Mouse (Mus musculus) thymus, postnatal 25 days (tissue): ENCODE measurements around the gene Mef2d.
A peak's percentile ranks its signal among the peaks of the same experiment; 100 is the strongest.

Experiments used
- DNase-seq: peaks from one replicate; pipeline ENCODE4 v3.0.0; 2022

The Mef2d gene

GRCm38 (mm10) chr3:88141787-88142523 is at the start of gene Mef2d:
Gene Mef2d, plus strand, starts transcription at chr3:88142372.
- DNase-seq, result peak; percentile 96

DNA sequence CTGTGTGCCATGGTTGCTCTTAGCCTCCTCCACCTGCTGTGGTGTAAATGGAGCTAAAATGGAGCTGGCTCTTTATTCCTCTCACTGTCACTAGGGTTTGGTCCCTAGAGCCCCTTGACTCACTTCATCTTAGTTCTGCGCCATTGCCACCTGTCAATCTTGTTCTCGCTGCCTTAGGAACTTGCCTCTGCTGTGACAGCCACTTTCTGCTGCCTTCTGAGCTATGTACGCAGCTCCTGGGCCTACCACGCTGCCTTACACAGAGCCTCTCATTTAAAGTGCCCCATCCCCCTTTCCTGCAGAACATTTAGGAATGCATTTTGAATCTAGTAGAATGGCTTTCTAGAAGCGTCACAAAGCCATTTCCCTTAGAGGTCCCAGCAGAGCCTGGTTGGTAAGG is 48.0 kb upstream of the Mef2d start:
- DNase-seq, result no peak

- no peak for DNase-seq
These were observed 44.5 kb upstream of the Mef2d start for GRCm38 (mm10) chr3:88097666-88098065.

- no peak for DNase-seq
These were observed 41.9 kb upstream of the Mef2d start for GRCm38 (mm10) chr3:88100251-88100650.

DNA sequence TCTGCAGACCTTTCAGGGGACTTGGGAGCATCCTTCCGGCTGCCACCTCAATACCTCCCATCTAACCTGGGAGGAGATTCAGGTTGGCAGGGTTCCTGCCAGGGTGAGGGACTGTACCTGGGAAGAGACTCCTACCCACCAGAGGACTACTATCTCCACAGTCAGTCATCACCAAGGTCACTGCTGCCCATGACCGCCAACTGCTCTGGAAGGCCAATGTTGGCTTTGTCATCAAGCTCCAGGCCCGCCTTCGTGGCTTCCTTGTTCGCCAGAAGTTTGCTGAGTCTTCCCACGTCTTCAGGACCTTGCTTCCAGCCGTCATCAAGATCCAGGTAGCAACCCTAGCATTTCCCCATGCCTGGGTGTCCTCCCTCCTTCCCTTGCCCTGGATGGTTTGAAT is 40.4 kb upstream of the Mef2d start:
- DNase-seq, result no peak

- no peak for DNase-seq
These were observed 40.0 kb upstream of the Mef2d start for GRCm38 (mm10) chr3:88102196-88102595.

- DNase-seq, result no peak
These were observed 39.6 kb upstream of the Mef2d start for GRCm38 (mm10) chr3:88102611-88103010.

GRCm38 (mm10) chr3:88106126-88106525 is 36.0 kb upstream of the Mef2d start:
- DNase-seq, result no peak

DNA sequence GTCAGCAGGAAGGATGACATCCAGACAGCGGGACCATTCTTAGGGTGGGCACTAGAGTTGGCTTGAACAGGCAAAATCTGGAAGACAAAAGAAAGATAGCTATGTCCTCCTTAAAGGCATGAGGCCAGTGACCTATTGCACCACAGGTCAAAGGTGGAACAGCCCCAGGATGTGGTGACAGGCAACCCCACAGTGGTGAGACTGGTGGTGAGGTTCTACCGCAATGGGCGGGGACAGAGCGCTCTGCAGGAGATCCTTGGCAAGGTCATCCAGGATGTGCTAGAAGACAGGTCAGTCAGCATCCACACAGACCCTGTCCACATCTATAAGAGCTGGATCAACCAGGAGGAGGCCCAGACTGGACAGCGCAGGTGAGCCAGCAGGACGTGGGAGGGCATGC is 33.0 kb upstream of the Mef2d start:
- no peak for DNase-seq

- DNase-seq, result no peak
These were observed 27.8 kb upstream of the Mef2d start for GRCm38 (mm10) chr3:88114396-88114795.

- no peak for DNase-seq
These were observed 22.0 kb upstream of the Mef2d start for GRCm38 (mm10) chr3:88120117-88120651.

GRCm38 (mm10) chr3:88121164-88122131 is 20.7 kb upstream of the Mef2d start:
- DNase-seq, result no peak

DNA sequence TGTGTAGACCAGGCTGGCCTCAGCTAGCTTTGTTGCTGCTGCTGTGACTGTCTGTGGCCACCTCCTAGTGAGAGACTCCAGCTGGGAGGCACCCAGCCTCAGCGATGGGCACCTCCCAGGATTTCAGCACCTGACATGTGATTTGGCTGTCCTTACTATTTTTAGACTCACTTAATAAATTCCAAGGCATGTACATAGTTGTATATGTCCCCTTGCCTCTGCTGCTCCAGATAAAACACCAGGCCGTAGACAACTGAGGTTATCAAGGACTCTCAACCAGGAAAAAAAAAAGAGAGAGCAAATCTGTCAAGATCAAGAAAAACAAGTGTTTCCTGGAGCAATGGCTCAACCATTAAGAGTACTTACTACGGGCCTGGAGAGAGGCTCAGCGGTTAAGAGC is 17.0 kb upstream of the Mef2d start:
- no peak for DNase-seq

DNA sequence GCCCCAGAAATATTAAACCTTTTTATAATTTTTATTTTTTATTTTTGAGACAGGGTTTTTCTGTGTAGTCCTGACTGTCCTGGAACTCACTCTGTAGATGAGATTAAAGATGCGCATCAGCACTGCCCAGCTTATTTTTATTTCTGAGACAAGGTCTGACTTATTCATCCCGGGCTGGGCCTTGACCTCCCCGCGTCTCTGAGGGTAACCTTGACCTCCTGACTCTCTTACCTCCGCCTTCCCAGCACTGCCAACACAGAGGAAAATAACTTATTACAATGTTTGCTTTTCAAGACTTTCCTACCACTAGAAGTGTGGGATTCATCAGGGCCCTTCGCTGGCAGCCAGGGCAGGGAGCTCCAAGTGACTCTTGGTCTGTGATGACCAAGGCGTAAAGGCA is 16.0 kb upstream of the Mef2d start:
- no peak for DNase-seq

DNA sequence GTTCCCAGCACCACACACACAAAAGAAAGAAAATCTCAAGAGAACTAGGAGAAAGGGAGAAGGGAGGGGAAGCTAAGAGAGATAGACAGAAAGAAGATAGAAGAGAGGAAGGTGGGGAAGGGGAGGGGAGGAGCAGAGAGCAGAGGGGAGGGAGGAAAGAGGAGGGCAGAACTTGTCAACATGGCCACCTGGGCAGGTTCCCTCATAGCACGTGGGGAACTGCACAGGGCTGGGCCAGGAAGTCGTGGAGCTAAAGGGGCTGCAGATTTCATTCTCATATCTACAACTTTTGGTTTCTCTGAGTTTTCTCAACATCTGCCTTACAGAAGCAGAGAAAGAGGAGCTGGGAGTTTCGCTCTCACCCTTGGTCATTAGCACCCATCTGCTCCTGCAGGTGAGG is 14.5 kb upstream of the Mef2d start:
- DNase-seq, result peak; percentile 25

DNA sequence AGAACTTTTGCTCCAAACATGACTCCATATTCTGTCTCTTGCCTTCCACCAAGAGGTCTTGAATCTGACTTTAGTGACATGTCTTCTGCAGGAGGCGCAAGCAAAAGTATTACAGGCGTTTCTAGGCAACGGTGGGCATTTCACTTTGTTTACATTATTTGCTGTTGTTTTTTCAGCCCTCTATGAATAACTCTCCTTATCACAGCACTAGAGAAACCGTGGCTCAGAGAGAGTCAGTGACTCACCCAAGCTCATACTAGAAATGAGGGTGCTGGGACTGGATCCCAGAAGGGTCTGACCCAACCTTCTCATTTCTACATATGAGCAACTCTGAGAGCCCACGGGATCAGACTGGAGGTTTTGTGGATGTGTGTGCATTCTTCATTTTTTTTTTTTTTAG is 14.1 kb upstream of the Mef2d start:
- DNase-seq, result no peak

DNA sequence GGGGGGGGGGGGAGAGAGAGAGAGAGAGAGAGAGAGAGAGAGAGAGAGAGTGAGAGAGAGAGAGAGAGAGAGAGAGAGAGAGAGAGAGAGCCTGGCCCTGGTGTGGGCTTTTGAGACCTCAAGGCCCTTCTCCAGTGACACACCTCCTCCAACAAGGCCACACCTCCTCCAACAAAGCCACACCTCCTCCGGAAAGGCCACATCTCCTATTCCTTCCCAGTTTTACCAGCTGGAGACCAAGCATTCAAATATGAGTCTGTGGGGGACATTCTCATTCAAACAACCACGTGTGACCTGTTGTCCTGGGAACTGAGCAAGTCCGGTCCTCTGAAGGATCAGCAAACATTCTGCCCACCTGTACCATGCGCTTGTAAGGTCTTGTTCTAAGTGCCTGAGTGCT is 13.2 kb upstream of the Mef2d start:
- no peak for DNase-seq

- DNase-seq, result no peak
These were observed 11.1 kb upstream of the Mef2d start for GRCm38 (mm10) chr3:88131071-88131470.

GRCm38 (mm10) chr3:88132492-88132891 is 9.7 kb upstream of the Mef2d start:
- DNase-seq, result no peak

DNA sequence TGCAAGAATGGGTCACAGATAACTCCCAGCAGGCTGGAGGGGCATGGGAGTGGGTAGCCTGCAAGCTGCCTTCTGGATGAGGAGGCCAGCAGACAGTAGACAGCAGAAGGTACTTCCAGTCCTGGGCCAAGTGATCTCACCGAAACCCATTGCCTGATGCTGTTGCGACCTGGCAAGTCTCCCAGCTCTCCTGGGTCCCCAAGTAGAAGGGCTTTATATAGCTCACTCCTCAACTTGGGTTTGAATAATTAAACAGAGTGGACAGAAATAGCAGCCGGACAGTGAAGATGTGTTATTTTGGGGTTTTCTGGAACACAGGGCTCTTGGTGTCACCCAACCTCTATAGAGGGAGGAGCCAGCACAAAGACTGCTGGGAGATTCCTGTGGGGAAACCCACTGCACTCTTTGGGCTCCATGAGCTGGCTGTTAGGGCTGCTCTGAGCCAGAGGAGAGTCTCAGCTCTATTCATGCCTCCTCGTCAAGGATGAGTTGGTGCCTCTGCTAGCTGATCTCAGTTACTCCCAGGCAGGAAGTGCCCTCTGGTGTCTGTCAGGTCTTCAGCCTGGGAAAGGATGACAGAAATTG is 8.9 kb upstream of the Mef2d start:
- peak; percentile 40 for DNase-seq

DNA sequence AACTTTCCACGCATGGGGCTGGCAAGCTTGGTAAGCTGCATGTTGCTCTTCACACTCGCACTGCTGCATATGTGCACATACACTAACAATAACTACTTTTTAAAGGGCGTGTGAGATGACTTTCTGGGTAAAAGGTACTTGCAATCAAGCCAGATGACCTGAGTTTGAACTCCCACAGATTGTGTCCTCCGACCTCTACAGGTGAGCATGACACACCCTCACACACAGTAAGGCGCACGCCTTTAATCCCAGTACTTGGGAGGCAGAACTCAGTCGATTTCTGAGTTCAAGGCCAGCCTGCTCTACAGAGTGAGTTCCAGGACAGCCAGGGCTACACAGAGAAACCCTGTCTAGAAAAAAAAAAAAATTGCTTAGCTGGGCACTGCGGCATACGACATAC is 5.8 kb upstream of the Mef2d start:
- DNase-seq, result no peak

GRCm38 (mm10) chr3:88136945-88137494 is 5.2 kb upstream of the Mef2d start:
- no peak for DNase-seq

- peak; percentile 39 for DNase-seq
These were observed 4.4 kb upstream of the Mef2d start for GRCm38 (mm10) chr3:88137821-88138220.
